Mouse (Mus musculus) ES-E14 (cell line): ENCODE data around the gene Gcnt7. TPM values are rescaled to one million over a fixed set of nuclear protein-coding genes. Genes with fewer than 3 reads are reported as not detected.

Experiments used
- DNase-seq: peaks from one replicate; pipeline ENCODE4 v3.0.0-alpha.2; 2013; ENCODE audit warnings: low read depth, low spot score
- H3K27ac ChIP-seq: 2 replicates; pipeline ENCODE4 v1.5.1; 2012; ENCODE audit warnings: low read depth, mild to moderate bottlenecking, low read length, moderate library complexity, mixed read lengths; ENCODE audit not compliant: poor library complexity, insufficient read depth, severe bottlenecking
- H3K36me3 ChIP-seq: 2 replicates; pipeline ENCODE4 v1.6.1; 2012; ENCODE audit warnings: mild to moderate bottlenecking, low read length, moderate library complexity, mixed read lengths; ENCODE audit not compliant: control insufficient read depth, poor library complexity, insufficient read depth, severe bottlenecking
- H3K4me1 ChIP-seq, 2 experiments: fragments of 150-350 bp in 1 of 2; sonication (generic) in 1 of 2; 2 replicates each; pipeline ENCODE4 v1.6.1; 2012; ENCODE audit warnings: low read length in 2 of 2, mild to moderate bottlenecking in 1 of 2, mixed read lengths in 1 of 2; ENCODE audit not compliant: control insufficient read depth in 2 of 2, insufficient read depth in 2 of 2, poor library complexity in 1 of 2
- H3K4me3 ChIP-seq, 2 experiments: fragments of 150-350 bp in 1 of 2; sonication (generic) in 1 of 2; 2 replicates each; pipeline ENCODE4 v1.5.1; 2012; ENCODE audit warnings: low read length in 2 of 2, low read depth in 1 of 2, mild to moderate bottlenecking in 1 of 2, mixed read lengths in 1 of 2; ENCODE audit not compliant: insufficient read depth in 1 of 2, poor library complexity in 1 of 2, severe bottlenecking in 1 of 2
- H3K9ac ChIP-seq: 2 replicates; pipeline ENCODE4 v1.6.1; 2012; ENCODE audit warnings: low read depth, mild to moderate bottlenecking, low read length, mixed read lengths; ENCODE audit not compliant: poor library complexity, insufficient read depth, severe bottlenecking
- H3K9me3 ChIP-seq: fragments of 150-350 bp; sonication (generic); 2 replicates; pipeline ENCODE4 v1.6.1; 2012; ENCODE audit warnings: low read depth, mild to moderate bottlenecking, low read length; ENCODE audit not compliant: control insufficient read depth, insufficient read depth
- CHD2 ChIP-seq: IDR thresholded peaks from 2 replicates; pipeline ENCODE4 v1.6.1; 2014; ENCODE audit warnings: mild to moderate bottlenecking, low read depth, low read length, inconsistent platforms
- HCFC1 ChIP-seq: IDR thresholded peaks from 2 replicates; pipeline ENCODE4 v1.6.1; 2012; ENCODE audit warnings: low read length, inconsistent platforms, borderline replicate concordance; ENCODE audit not compliant: insufficient read depth
- MAFK ChIP-seq: IDR thresholded peaks from 2 replicates; pipeline ENCODE4 v1.6.1; 2014; ENCODE audit warnings: mild to moderate bottlenecking, low read depth, low read length, inconsistent platforms; ENCODE audit not compliant: insufficient read depth
- ZC3H11A ChIP-seq: IDR thresholded peaks from 2 replicates; pipeline ENCODE4 v1.6.1; 2012; ENCODE audit warnings: low read depth, mild to moderate bottlenecking, inconsistent platforms, low read length, borderline replicate concordance
- ZNF384 ChIP-seq: IDR thresholded peaks from 2 replicates; pipeline ENCODE4 v1.6.1; 2012; ENCODE audit warnings: low read depth, low read length, inconsistent platforms
- in situ Hi-C, 2 experiments: fragments of 600-800 bp; cut with MboI; formaldehyde crosslinking; loops; one replicate each; pipeline ENCODE4 v1.15.1; 2025; ENCODE audit warnings: low sequenced_read_pairs in 2 of 2, inconsistent platforms in 1 of 2; ENCODE audit not compliant: unreplicated experiment in 2 of 2
- total RNA-seq: library from RNA; depleted of rRNA; stranded (reverse); fragments of 300-350 nt; gene quantifications from 2 replicates; pipeline ENCODE4 v1.2.3, GENCODE M21; 2012

Gcnt7 gene
- total RNA-seq, 1 experiment = 0.27 TPM

DNA sequence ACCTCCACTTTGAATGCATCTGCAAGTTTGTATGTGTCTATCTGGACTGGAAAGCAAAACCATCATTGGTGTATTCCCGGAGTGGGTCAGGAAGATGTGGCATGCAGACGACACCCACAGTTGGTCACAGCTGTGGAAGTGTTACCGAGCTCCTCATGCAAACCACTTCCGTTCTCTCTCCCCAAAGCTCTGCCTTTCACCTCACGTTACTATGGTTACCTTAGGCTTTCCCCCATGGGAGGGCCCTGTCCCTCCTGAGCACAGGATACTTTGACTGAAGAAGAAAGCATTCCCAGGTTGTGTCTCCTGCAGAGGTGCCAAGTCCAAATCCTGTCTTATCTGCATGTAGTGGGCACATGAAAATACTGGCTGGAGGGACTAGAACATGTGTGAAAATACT lies 24.6 kb downstream of the Gcnt7 start:
- H3K9me3 ChIP-seq = no peaks in the 10 kb centered on the region
- in situ Hi-C loops = loop anchor here in 1 of 2 experiments (25.0 kb wide), 1 partner anchor 196 kb away; the partner anchor contains the start of gene Mc3r
- no peak overlapping the region for H3K4me3 ChIP-seq
- no peak overlapping the region for H3K9ac ChIP-seq
- DNase-seq = no peak
- no peaks in the 10 kb centered on the region for H3K4me1 ChIP-seq
- no peaks in the 10 kb centered on the region; the same call in 1 of the 2 replicates for H3K36me3 ChIP-seq
- TF ChIP-seq MAFK (no peak), HCFC1 (no peak), ZNF384 (no peak), ZC3H11A (no peak), CHD2 (no peak)
- no peak overlapping the region for H3K27ac ChIP-seq

DNA sequence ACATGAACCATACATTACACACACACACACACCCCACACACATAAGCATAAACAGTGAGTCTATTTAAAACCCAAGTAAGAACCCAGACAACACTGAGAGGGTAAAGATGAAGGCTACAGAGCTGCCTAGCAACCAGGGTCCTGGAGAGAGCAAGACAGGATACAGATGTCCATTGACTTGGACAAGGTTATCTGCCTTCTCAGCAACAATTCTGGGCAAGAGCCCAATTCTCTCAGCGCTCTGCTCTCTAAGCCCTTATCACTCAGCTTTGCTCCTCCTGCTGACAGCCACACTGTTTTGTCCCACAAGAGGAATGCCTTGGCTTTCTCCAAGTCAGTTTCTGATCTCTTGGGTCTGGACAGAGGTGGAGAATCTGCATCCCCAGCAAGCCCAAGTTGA lies 27.8 kb downstream of the Gcnt7 start:
- no peak for DNase-seq
- TF ChIP-seq ZNF384 (no peak), MAFK (no peak), CHD2 (no peak), ZC3H11A (no peak), HCFC1 (no peak)
- Histone ChIP-seq H3K27ac (no peak overlapping the region), H3K4me3 (no peak overlapping the region), H3K36me3 (peaks cover 3% of the 10 kb centered on the region; the same call in 1 of the 2 replicates), H3K9ac (no peak overlapping the region), H3K4me1 (no peaks in the 10 kb centered on the region), H3K9me3 (no peaks in the 10 kb centered on the region)
- in situ Hi-C loops = loop anchor here in 1 of 2 experiments (25.0 kb wide), 1 partner anchor 193 kb away; the partner anchor contains the start of gene Mc3r

DNA sequence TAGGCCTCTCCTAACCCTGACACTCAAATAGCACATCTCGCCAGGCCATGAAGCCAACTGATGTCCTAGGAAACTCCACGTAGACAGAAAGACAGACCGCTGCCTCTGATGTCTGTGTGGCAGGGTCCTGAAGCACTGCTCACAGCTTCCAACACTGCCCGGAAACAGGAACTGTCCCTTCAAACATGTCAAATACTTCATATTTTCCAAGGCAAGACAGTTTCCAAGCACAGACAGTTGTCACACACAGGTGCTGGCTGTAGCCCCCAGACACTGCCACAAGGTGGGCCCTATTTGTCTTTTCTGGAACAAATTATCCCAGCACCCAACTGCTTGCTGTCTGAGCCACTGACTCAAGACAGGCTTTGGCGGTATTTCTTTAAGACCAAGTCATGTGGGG lies 40.2 kb downstream of the Gcnt7 start:
- Histone ChIP-seq H3K9ac (no peak overlapping the region), H3K4me3 (no peak overlapping the region), H3K4me1 (peaks cover 0 to 3% of the 10 kb centered on the region in 2 experiments; a peak in 1 of 4 replicates), H3K9me3 (no peaks in the 10 kb centered on the region), H3K36me3 (no peaks in the 10 kb centered on the region; the same call in 1 of the 2 replicates), H3K27ac (no peak overlapping the region)
- TF ChIP-seq CHD2 (no peak), ZC3H11A (no peak), ZNF384 (no peak), HCFC1 (no peak), MAFK (no peak)
- no peak for DNase-seq
- in situ Hi-C loops = no loop called here

DNA sequence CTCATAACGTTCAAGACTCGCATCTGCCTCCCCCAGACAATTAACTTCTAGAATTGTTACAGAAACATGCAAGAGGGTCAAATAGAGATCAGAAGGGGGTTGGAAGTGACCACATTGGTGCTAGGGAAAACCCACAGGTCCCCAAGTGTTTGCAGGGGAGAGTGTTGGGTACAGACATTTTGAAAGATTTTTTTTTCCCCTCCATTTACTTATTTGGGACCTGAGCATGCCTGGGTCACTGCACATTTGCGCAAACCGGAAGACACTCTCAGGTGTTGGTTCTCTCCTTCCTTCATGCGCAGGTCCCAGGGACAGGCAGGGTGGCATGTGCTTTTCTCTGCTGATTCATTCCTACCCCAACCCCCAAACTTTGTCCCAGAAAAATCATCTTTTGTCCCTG lies 41.5 kb downstream of the Gcnt7 start:
- Histone ChIP-seq H3K27ac (no peak overlapping the region), H3K4me3 (no peak overlapping the region), H3K36me3 (no peaks in the 10 kb centered on the region; the same call in 1 of the 2 replicates), H3K4me1 (peaks cover 0 to 6% of the 10 kb centered on the region in 2 experiments; a peak in 1 of 4 replicates), H3K9me3 (no peaks in the 10 kb centered on the region), H3K9ac (no peak overlapping the region)
- TF ChIP-seq HCFC1 (no peak), CHD2 (no peak), MAFK (no peak), ZC3H11A (no peak), ZNF384 (no peak)
- DNase-seq = no peak
- in situ Hi-C loops = no loop called here

DNA sequence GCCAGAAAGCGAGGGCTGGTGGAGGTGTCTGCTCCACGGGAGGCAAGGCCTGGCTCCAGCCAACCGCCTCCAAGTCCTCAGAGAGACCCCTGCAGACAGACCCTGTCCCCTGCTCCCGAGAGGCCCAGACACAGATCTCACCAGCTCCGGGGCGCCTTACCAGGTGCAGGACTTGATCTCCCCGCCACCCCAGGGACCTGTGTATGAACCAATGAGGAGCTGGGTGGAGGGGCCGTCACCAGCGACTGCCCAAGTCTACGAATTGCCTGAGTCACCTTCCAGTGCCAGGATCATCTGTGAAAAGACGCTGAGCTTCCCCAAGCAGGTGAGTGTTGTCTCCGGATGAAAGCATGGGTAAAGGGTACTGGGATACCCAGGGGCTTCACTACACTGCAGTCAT lies 42.2 kb downstream of the Gcnt7 start:
- no peaks in the 10 kb centered on the region; the same call in 1 of the 2 replicates for H3K36me3 ChIP-seq
- no peak overlapping the region for H3K4me3 ChIP-seq
- H3K27ac ChIP-seq = no peak overlapping the region
- TF ChIP-seq HCFC1 = no peak
- no peak for TF ChIP-seq ZNF384
- no peak for TF ChIP-seq ZC3H11A
- no peak for TF ChIP-seq CHD2
- no peak for TF ChIP-seq MAFK
- no peaks in the 10 kb centered on the region for H3K9me3 ChIP-seq
- in situ Hi-C loops = no loop called here
- no peak overlapping the region for H3K9ac ChIP-seq
- DNase-seq = no peak
- H3K4me1 ChIP-seq = peaks cover 0 to 6% of the 10 kb centered on the region in 2 experiments; a peak in 1 of 4 replicates
